Mouse (Mus musculus): ENCODE results near the gene Rtn4ip1. TPM values are rescaled to one million over a fixed set of nuclear protein-coding genes. Genes with fewer than 3 reads are reported as not detected.
A peak's percentile ranks its signal among the peaks of the same experiment; 100 is the strongest.

Rtn4ip1 gene
- polyA plus RNA-seq, 1 experiment from 2014 or later = 15.9 TPM

DNA sequence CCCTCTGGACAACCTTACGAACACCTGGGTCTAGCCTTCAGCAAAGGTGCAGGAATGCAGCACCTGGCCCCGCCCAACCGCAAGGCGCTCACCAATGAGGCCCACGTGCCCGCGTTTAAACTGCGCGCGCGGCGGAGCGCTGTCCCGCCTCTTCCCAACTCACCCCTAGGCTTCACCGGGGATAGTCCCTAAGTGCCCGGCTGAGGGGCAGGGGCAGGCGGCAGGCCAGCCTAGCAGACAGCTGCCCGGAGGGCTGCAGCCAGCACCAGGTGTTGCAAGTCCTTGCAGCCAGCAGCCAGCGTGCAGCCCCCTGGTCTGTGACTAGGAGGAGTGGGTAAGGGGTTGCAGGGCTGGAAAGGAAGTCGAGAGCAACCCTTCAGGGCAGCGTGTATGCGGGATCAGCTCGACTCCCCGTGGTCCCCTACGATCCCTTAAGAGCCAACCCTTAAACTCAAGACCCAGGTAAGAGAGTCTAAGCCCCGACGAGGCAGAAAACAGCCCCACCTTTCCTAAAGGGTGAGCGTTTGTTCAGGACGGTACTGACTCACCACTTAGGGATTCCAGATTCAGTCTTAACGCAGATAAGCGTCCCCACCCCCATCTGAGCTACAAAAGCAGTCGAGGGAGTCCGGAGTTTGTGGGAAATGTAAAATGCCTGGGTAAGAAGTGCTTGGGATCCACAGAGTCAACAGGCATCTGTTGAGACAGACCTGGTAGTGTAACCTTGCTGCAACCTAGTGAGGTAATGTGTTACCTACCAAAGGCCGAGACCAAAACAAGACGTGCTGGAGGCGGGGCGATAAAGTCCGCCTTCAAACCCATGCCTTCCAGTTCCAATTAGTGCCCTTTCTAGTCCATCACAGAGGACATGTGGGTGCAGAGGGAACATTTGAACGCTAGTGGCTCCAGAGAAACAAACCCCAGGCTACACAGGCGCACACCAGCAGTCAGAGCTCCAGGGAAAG is 104.4 kb downstream of the Rtn4ip1 start:
- Histone ChIP-seq H3K27me3 (peaks cover 83% of the 10 kb centered on the region), H3K9me3 (no peaks in the 10 kb centered on the region), H3K9ac (replicated peaks) (peak overlapping the region; percentile 49; the same call in 1 of the 2 replicates), H3K4me1 (replicated peaks) (peaks cover 36% of the 10 kb centered on the region), H3K36me3 (no peaks in the 10 kb centered on the region), H3K4me2 (replicated peaks) (peak overlapping the region; percentile 60), H3K4me3 (replicated peaks) (peak overlapping the region; percentile 36), H3K27ac (no peak overlapping the region)
- peak; percentile 62 for ATAC-seq
- WGBS = under 1% methylated on average over 40 of the region's 40 CpGs

Other genes starting within 250 kb of the Rtn4ip1 start
- 20.7 and 23.5 TPM in 2 replicates for gene Qrsl1, start 62 bp upstream of the Rtn4ip1 start, polyA plus RNA-seq (2015; fragmentation: Nextera tagmentation; extraction: Ambion mirVana)
- gene Crybg1, start 247.0 kb downstream of the Rtn4ip1 start, polyA plus RNA-seq (2015; fragmentation: Nextera tagmentation; extraction: Ambion mirVana) = 0.34 and 0.39 TPM in 2 replicates

Data from midbrain, embryonic 13.5 days (tissue).